Comparison of ENCODE assay signal across 8 mouse cellular contexts in the genomic region with DNA sequence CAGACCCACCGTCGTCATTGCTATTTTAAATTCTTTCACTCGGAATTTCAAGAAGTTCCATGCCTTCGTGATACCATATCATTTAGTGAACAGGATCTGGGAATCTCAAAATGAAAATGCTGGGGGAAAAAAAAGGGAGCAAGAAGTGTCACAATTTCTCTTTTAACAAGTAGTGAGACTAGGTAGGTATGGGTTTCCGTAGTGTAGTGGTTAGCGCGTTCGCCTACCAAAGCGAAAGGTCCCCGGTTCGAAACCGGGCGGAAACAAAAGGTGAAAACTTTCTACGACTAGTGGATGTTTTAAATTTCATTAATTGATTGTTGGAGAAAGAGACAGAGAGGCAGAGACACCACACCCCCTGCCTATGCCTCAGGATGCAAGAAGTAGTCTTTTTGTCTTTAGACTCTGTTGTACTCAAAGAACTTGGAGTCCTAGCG. TPM values are rescaled to one million over a fixed set of nuclear protein-coding genes. Genes with fewer than 3 reads are reported as not detected.
DNase-seq lines count a peak whose midpoint lies in the region; ATAC-seq and TF ChIP-seq lines count a peak whose summit lies in the region.

No protein-coding gene starts in this region.

- WGBS in forebrain, embryonic 14.5 days, result 1% methylated on average over 15 of the region's 15 CpGs
- WGBS in hindbrain, embryonic 16.5 days, result under 1% methylated on average over 15 of the region's 15 CpGs
- WGBS in midbrain, embryonic 15.5 days, result under 1% methylated on average over 15 of the region's 15 CpGs

- no peaks in the 10 kb centered on the region for H3K4me1 ChIP-seq in forebrain, embryonic 14.5 days (ENCODE audit: control insufficient read depth, insufficient read depth, low read length)
- peaks cover 13% of the 10 kb centered on the region for H3K4me1 ChIP-seq in hindbrain, embryonic 16.5 days (ENCODE audit: control insufficient read depth, insufficient read depth, low read depth, low read length)
- peaks cover 29% of the 10 kb centered on the region for H3K4me1 ChIP-seq in midbrain, embryonic 15.5 days

- H3K27me3 ChIP-seq in forebrain, embryonic 14.5 days (replicated peaks; ENCODE audit: control insufficient read depth, insufficient read depth, low read length), result no peaks in the 10 kb centered on the region; the same call in none of the 2 replicates
- H3K27me3 ChIP-seq in hindbrain, embryonic 16.5 days (replicated peaks; ENCODE audit: control insufficient read depth, insufficient read depth, low read length), result peaks cover 7% of the 10 kb centered on the region; the same call in 1 of the 2 replicates
- peaks cover 26% of the 10 kb centered on the region for H3K27me3 ChIP-seq in midbrain, embryonic 15.5 days (replicated peaks)
- H3K27me3 ChIP-seq in splenic B cell, adult 2 months (ENCODE audit: control insufficient read depth, insufficient read depth, low read length, poor library complexity, severe bottlenecking), result no peaks in the 10 kb centered on the region

- TF ChIP-seq CTCF in gastrocnemius, adult 2 months (IDR thresholded peaks at IDR 0.05), result no peak

- intact Hi-C loops in gastrocnemius, adult 2 months (cut with DNase I), result no loop called here

- H3K36me3 ChIP-seq in forebrain, embryonic 14.5 days (ENCODE audit: control insufficient read depth, insufficient read depth, low read length), result no peaks in the 10 kb centered on the region
- no peaks in the 10 kb centered on the region for H3K36me3 ChIP-seq in hindbrain, embryonic 16.5 days (ENCODE audit: control insufficient read depth, insufficient read depth, low read length)
- H3K36me3 ChIP-seq in midbrain, embryonic 15.5 days (replicated peaks), result no peaks in the 10 kb centered on the region
- no peaks in the 10 kb centered on the region for H3K36me3 ChIP-seq in splenic B cell, adult 2 months (ENCODE audit: control insufficient read depth, insufficient read depth, low read length, poor library complexity, severe bottlenecking)

- peak; percentile 35; the same call in 1 of the 2 replicates for ATAC-seq in forebrain, embryonic 14.5 days
- ATAC-seq in hindbrain, embryonic 16.5 days, result peak; percentile 46
- ATAC-seq in midbrain, embryonic 15.5 days (replicated peaks), result 0 out of 2 replicates have a peak, but pooled peaks have one; percentile 18

- H3K9ac ChIP-seq in forebrain, embryonic 14.5 days (ENCODE audit: low read length), result no peak overlapping the region
- H3K9ac ChIP-seq in hindbrain, embryonic 16.5 days (ENCODE audit: low read depth, low read length), result no peak overlapping the region
- H3K9ac ChIP-seq in midbrain, embryonic 15.5 days, result peak overlapping the region; percentile 2; the same call in 1 of the 2 replicates

- no peaks in the 10 kb centered on the region for H3K9me3 ChIP-seq in forebrain, embryonic 14.5 days (replicated peaks; ENCODE audit: control insufficient read depth, low read length)
- H3K9me3 ChIP-seq in hindbrain, embryonic 16.5 days (ENCODE audit: control insufficient read depth, low read length), result no peaks in the 10 kb centered on the region
- no peaks in the 10 kb centered on the region for H3K9me3 ChIP-seq in midbrain, embryonic 15.5 days

- peak overlapping the region; percentile 38; the same call in 1 of the 2 replicates for H3K27ac ChIP-seq in gastrocnemius, adult 2 months
- H3K27ac ChIP-seq in forebrain, embryonic 14.5 days (ENCODE audit: low read depth, low read length), result no peak overlapping the region
- no peak overlapping the region for H3K27ac ChIP-seq in hindbrain, embryonic 16.5 days (ENCODE audit: low read depth, low read length)
- no peak overlapping the region for H3K27ac ChIP-seq in midbrain, embryonic 15.5 days

- peak overlapping the region; percentile 50 for H3K4me2 ChIP-seq in forebrain, embryonic 14.5 days (ENCODE audit: low read length)
- peak overlapping the region; percentile 81 for H3K4me2 ChIP-seq in hindbrain, embryonic 16.5 days (ENCODE audit: low read length)
- H3K4me2 ChIP-seq in midbrain, embryonic 15.5 days, result peak overlapping the region; percentile 56

- H3K4me3 ChIP-seq in gastrocnemius, adult 2 months, result peak overlapping the region; percentile 73
- H3K4me3 ChIP-seq in forebrain, embryonic 14.5 days (ENCODE audit: low read depth, low read length), result peak overlapping the region; percentile 28
- H3K4me3 ChIP-seq in hindbrain, embryonic 16.5 days (ENCODE audit: low read length), result peak overlapping the region; percentile 43
- peak overlapping the region; percentile 35 for H3K4me3 ChIP-seq in midbrain, embryonic 15.5 days

- peak; percentile 58 for DNase-seq in gastrocnemius, adult 2 months
- no peak for DNase-seq in gastrocnemius, postnatal 4 days (ENCODE audit: low spot score in 2 of 2)
- DNase-seq in c-Kit-positive CD71-positive TER-119-negative erythroid progenitor cells, embryonic 14.5 days (ENCODE audit: low read depth), result peak; percentile 91
- DNase-seq in forebrain, embryonic 14.5 days (ENCODE audit: low spot score), result peak; percentile 80
- DNase-seq in liver, result peak; percentile 87
- peak; percentile 93 for DNase-seq in splenic B cell, adult 2 months (ENCODE audit: low read depth, low spot score)

RNA-seq across cellular contexts. Expression of gene Trim7, which starts 2.4 kb away (rescaled TPM):
- total RNA-seq in gastrocnemius, adult 2 months (2021), result 10 to 100 TPM; 25.9 to 51.8 TPM
- 10 to 100 TPM; 46.3 to 63.6 TPM for total RNA-seq in gastrocnemius, postnatal 4 days (2021)
- 0.61 and 1.3 TPM in 2 replicates for polyA plus RNA-seq in forebrain, embryonic 14.5 days (2014; fragmentation: Nextera tagmentation; extraction: Ambion mirVana)
- polyA plus RNA-seq in hindbrain, embryonic 16.5 days (2015; fragmentation: Nextera tagmentation; extraction: Ambion mirVana), result 1.7 and 2.7 TPM in 2 replicates
- 2.3 and 2.6 TPM in 2 replicates for polyA plus RNA-seq in midbrain, embryonic 15.5 days (2015; fragmentation: Nextera tagmentation; extraction: Ambion mirVana)

RNA-seq across cellular contexts. Expression of gene Gm12184, which starts 2.9 kb away (rescaled TPM):
- 1 to 10 TPM; 1.5 to 2.2 TPM for total RNA-seq in gastrocnemius, adult 2 months (2021)
- total RNA-seq in gastrocnemius, postnatal 4 days (2021), result 1 to 10 TPM; 1.9 to 4.9 TPM
- 3.5 and 3.6 TPM in 2 replicates for polyA plus RNA-seq in forebrain, embryonic 14.5 days (2014; fragmentation: Nextera tagmentation; extraction: Ambion mirVana)
- 1.1 and 2.3 TPM in 2 replicates for polyA plus RNA-seq in hindbrain, embryonic 16.5 days (2015; fragmentation: Nextera tagmentation; extraction: Ambion mirVana)
- 2.6 and 4.0 TPM in 2 replicates for polyA plus RNA-seq in midbrain, embryonic 15.5 days (2015; fragmentation: Nextera tagmentation; extraction: Ambion mirVana)

RNA-seq across cellular contexts. Expression of gene Trim41, which starts 6.4 kb away (rescaled TPM):
- total RNA-seq in gastrocnemius, adult 2 months (2021), result 10 to 100 TPM; 19.9 to 23.6 TPM
- total RNA-seq in gastrocnemius, postnatal 4 days (2021), result 10 to 100 TPM; 26.4 to 30.1 TPM
- 3.2 and 4.0 TPM in 2 replicates for polyA plus RNA-seq in forebrain, embryonic 14.5 days (2014; fragmentation: Nextera tagmentation; extraction: Ambion mirVana)
- 6.5 and 7.1 TPM in 2 replicates for polyA plus RNA-seq in hindbrain, embryonic 16.5 days (2015; fragmentation: Nextera tagmentation; extraction: Ambion mirVana)
- polyA plus RNA-seq in midbrain, embryonic 15.5 days (2015; fragmentation: Nextera tagmentation; extraction: Ambion mirVana), result 7.3 and 7.9 TPM in 2 replicates

RNA-seq across cellular contexts. Expression of gene Rack1, which starts 23.4 kb away (rescaled TPM):
- 100 to 1,000 TPM; 383 to 424 TPM for total RNA-seq in gastrocnemius, adult 2 months (2021)
- total RNA-seq in gastrocnemius, postnatal 4 days (2021), result 100 to 1,000 TPM; 692 to 818 TPM
- 553 and 718 TPM in 2 replicates for polyA plus RNA-seq in forebrain, embryonic 14.5 days (2014; fragmentation: Nextera tagmentation; extraction: Ambion mirVana)
- 343 and 349 TPM in 2 replicates for polyA plus RNA-seq in hindbrain, embryonic 16.5 days (2015; fragmentation: Nextera tagmentation; extraction: Ambion mirVana)
- polyA plus RNA-seq in midbrain, embryonic 15.5 days (2015; fragmentation: Nextera tagmentation; extraction: Ambion mirVana), result 365 and 382 TPM in 2 replicates

RNA-seq across cellular contexts. Expression of gene Irgm1, which starts 47.9 kb away (rescaled TPM):
- 10 to 100 TPM; 13.5 to 14.4 TPM for total RNA-seq in gastrocnemius, adult 2 months (2021)
- 1 to 10 TPM; 7.9 to 8.0 TPM for total RNA-seq in gastrocnemius, postnatal 4 days (2021)
- polyA plus RNA-seq in forebrain, embryonic 14.5 days (2014; fragmentation: Nextera tagmentation; extraction: Ambion mirVana), result 1.9 and 2.2 TPM in 2 replicates
- 3.6 and 5.4 TPM in 2 replicates for polyA plus RNA-seq in hindbrain, embryonic 16.5 days (2015; fragmentation: Nextera tagmentation; extraction: Ambion mirVana)
- polyA plus RNA-seq in midbrain, embryonic 15.5 days (2015; fragmentation: Nextera tagmentation; extraction: Ambion mirVana), result 2.3 and 4.6 TPM in 2 replicates

Comparison
In these comparisons a context has a peak if more than half of its experiments do, and no peak if none do; other contexts are left out.
1. DNase-seq: peak in gastrocnemius, adult 2 months (single experiment), c-Kit-positive CD71-positive TER-119-negative erythroid progenitor cells, embryonic 14.5 days (single experiment), forebrain, embryonic 14.5 days (single experiment), liver (single experiment) and splenic B cell, adult 2 months (single experiment); none in gastrocnemius, postnatal 4 days (0 of 2).
2. Peak in every context shown above with its lines, with median percentiles within 50 percentile points of each other: H3K4me3 ChIP-seq, ATAC-seq and H3K4me2 ChIP-seq.